Mouse (Mus musculus) heart, adult 9 months (tissue): Measurements from ENCODE around the gene Trpm5.

Source experiments
- DNase-seq, 2 experiments: peaks; one replicate each; pipeline ENCODE4 v3.0.0; 2022; ENCODE audit warnings: low spot score in 2 of 2

The Trpm5 gene

GRCm38 (mm10) chr7:143094592-143095553 lies at the start of gene Trpm5:
Gene Trpm5 (minus strand): TSS chr7:143094642.
- DNase-seq = peak; percentile 61 to 63

- DNase-seq = no peak
Observed at GRCm38 (mm10) chr7:143142680-143143079, 48.2 kb upstream of the Trpm5 start.

GRCm38 (mm10) chr7:143139932-143140331 lies 45.5 kb upstream of the Trpm5 start:
- DNase-seq = peak; percentile 63 to 75

GRCm38 (mm10) chr7:143138789-143139188 lies 44.3 kb upstream of the Trpm5 start:
- peak; percentile 27 to 65 for DNase-seq

- no peak for DNase-seq
Observed at GRCm38 (mm10) chr7:143136561-143136960, 42.1 kb upstream of the Trpm5 start.

GRCm38 (mm10) chr7:143136125-143136524 lies 41.7 kb upstream of the Trpm5 start:
- no peak for DNase-seq

GRCm38 (mm10) chr7:143132815-143133214 lies 38.4 kb upstream of the Trpm5 start:
- DNase-seq = no peak

GRCm38 (mm10) chr7:143124902-143125301 lies 30.5 kb upstream of the Trpm5 start:
- peak in 1 of 2 experiments; percentile 41 for DNase-seq

- DNase-seq = peak; percentile 74 to 83
Observed at GRCm38 (mm10) chr7:143123876-143124669, 29.6 kb upstream of the Trpm5 start.

- peak; percentile 70 to 84 for DNase-seq
Observed at GRCm38 (mm10) chr7:143122191-143122590, 27.7 kb upstream of the Trpm5 start.

- no peak for DNase-seq
Observed at GRCm38 (mm10) chr7:143119826-143120225, 25.4 kb upstream of the Trpm5 start.

- no peak for DNase-seq
Observed at GRCm38 (mm10) chr7:143119407-143119806, 25.0 kb upstream of the Trpm5 start.

- DNase-seq = no peak
Observed at GRCm38 (mm10) chr7:143116521-143116920, 22.1 kb upstream of the Trpm5 start.

GRCm38 (mm10) chr7:143114773-143115172 lies 20.3 kb upstream of the Trpm5 start:
- no peak for DNase-seq

GRCm38 (mm10) chr7:143112395-143112794 lies 18.0 kb upstream of the Trpm5 start:
- DNase-seq = peak in 1 of 2 experiments; percentile 46

GRCm38 (mm10) chr7:143111719-143112118 lies 17.3 kb upstream of the Trpm5 start:
- peak in 1 of 2 experiments; percentile 56 for DNase-seq

- no peak for DNase-seq
Observed at GRCm38 (mm10) chr7:143110803-143111202, 16.4 kb upstream of the Trpm5 start.

GRCm38 (mm10) chr7:143109696-143110095 lies 15.3 kb upstream of the Trpm5 start:
- DNase-seq = no peak

GRCm38 (mm10) chr7:143108996-143109660 lies 14.7 kb upstream of the Trpm5 start:
- no peak for DNase-seq

- peak in 1 of 2 experiments; percentile 70 for DNase-seq
Observed at GRCm38 (mm10) chr7:143108200-143108599, 13.8 kb upstream of the Trpm5 start.

- peak in 1 of 2 experiments; percentile 59 for DNase-seq
Observed at GRCm38 (mm10) chr7:143106672-143107465, 12.4 kb upstream of the Trpm5 start.
